Mouse (Mus musculus): ENCODE data around the gene Cnr2.

The Cnr2 gene

DNA sequence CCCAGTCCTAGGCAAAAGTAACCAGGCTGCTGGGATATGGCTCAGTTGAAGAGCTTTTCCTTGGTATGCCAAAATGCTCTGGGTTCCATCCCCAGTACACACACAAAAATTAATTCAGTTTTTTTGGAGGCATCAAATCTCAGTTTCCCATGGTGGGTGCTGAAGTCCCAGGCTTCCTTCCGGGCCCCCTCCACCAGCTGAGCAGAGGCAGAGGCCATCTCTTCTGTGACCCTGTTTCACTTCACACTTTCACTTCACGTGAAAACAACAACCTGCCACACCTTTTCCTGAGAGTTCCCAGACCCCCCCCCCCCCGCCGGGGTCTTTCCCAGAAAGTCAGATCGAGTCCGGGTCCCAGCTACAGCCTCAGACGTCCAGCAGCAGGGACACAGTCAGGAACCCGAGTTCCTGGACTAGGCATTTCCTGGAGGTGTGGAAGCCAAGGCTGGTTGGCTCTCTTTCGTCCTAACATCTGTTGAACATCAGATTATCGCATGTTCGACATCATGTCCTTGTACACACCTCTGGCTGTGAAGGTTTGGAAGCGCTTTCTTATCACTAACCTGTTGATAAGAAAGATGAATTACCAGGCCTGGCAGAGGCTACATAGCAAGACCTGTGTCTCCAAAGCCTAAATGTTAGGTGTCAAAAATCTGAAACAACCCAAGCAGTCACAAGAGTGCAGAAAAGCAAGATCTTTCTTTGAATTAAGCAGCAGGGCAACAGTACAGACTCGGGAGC is 14.3 kb downstream of the Cnr2 start:
- no peak for DNase-seq

DNA sequence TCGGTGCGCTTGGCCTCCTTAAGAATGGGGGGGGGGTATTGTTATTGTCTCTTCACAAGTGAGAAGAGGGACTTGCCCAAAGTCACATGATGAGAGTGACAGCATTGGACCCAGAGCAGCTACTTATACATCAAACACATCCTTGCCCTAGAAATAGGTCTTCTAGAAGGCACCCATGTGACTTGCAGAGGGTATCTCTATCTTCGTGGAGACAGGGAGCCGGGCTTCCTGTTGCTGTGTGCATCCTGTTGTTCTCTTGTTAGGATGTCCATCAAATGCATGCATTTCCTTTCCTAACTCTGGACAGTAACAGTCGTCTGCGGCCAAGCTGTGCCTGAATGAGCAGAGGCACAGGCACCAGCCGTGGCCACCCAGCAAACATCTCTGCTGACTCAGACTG is 16.3 kb downstream of the Cnr2 start:
- no peak for DNase-seq

DNA sequence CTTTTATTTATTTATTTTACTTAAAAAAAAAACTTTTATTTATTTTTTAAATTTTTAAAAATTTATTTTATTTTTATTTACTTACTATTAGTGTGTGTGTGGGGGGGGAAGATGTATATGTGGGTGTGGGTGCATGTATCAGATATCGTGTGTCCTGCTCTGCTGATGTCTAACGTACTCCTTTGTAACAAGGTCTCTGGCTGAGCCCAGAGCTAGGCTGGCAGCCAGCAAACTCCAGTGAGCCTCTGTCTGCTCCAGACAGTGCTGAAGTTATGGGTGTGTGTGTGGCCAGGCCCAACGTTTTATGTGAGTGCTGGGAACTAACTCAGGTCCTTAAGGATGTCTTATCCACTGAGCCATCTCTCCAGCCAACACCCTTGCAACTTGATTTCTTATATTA is 17.0 kb downstream of the Cnr2 start:
- DNase-seq, result no peak

DNA sequence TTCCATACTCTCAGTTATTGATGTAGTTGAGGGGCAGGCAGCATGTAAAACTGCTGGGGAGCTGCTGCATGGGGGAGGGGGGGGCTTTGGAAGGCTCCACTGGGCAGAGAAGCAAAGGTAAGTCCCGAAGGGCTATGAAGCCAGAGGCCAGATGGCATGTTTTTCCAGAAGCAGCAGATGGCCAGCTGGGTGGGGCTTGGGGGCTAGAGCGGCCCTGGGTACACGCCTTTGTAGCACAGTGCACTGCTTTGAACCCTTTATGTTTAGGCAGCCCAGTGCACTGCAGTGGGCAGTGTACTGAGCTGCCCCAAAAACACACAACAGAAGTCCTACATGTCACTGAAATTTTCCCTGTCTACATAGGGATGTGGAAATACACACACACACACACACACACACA is 17.6 kb downstream of the Cnr2 start:
- DNase-seq, result no peak

DNA sequence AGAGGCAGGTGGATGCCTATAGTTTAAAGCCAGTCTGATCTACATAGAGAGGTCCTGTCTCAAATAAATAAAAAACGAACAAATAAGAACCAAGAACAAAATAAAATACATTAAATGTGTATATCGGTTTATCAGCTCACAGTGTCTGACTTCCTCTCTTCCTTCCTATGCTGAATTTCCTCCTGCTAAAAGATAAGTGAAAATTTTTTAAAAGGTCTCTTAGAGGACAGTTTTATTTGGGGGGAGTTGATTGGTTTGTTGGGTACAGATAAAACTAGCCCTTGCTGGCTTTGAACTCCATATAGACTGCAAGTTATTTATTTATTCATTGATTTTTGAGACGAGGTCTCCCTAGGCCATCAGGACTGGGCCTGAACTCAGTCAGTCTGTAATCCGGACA is 18.2 kb downstream of the Cnr2 start:
- DNase-seq, result no peak

DNA sequence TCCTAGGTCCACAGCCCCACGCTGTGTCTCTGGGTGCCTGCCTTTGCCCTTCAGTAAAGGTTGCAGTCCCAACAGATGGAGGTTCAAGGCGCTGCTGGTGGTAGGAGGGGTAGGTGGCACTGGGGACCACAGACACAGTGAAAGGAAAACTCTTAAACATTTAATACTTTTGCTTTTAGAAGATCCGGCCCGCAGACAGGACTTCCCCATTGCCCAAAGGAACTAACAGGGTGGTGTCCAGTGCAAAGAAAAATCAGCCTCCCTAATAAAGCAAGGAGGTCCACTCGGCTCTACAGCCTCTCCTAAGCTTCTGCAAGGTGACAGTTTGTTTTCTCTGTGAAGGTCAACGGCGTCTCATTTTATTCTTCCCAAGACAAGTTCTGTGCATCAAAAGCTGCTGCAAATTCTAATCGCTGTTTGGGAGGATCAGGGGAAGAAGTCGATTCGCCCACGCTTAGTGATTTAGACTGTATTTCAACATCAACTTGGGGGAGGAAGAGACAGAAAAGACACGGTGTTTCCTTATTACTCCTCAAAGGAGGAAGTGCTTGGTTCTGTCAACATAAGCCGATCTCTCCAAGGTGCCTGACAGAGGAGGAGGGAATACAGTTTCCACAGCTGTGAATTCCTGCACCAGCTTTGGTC is 23.6 kb downstream of the Cnr2 start:
- DNase-seq, result no peak

DNA sequence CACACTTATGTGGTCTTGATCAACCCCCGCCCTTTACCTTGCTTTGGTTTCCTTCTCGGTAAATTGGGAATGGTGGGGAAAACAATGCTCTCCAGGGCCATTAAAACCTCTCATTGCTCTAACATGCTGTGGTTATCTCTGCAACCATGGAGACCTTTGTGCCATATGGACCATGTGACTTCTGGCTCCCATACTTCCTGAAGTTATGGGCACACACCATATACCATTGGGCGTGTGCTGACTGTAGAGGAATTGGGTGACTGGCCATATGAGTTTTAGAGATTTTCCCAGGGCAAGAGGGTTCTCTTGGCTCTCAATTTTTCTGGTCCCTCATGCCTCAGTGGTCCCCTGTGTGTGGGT is 24.1 kb downstream of the Cnr2 start:
- DNase-seq, result no peak

DNA sequence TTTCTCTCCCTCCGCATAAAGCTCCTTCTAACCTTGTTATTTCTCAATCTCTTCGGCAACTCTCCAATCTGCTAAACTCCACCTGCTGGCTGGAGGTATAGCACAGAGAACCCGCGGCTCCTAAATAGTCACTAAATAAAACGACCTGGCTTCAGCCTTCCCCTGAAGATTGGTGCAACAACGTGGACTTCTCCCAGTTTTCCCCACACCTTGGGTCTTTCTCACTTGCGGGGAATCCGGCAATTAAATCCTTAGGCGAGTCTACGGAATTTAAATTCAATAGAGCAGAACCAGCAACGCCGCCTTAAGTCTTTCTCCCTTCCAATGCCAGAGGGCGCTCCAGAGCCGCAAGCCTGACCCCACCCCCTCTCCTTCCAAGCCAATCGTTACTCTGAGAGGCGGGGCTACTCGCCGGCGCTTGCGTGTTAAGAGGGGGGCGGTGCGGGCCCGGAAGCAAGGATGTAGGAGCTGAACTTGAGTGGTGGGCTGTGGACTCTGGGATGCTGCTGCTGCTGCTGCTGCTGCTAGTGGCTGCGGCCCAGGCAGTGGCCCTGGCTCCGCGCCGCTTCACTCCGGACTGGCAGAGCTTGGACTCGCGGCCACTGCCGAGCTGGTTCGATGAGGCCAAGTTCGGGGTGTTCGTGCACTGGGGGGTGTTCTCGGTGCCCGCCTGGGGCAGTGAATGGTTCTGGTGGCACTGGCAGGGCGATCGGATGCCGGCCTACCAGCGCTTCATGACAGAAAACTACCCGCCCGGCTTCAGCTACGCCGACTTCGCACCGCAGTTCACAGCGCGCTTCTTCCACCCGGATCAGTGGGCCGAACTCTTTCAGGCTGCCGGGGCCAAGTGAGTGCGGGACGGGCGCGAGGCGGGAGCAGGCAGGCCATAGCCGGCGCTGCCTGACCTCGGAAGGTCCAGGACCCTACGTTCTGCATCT is 25.4 kb downstream of the Cnr2 start, which contains the start of gene Fuca1:
Gene Fuca1, plus strand, starts transcription at position 432 of the 938 bp plus-strand sequence.
- peak; percentile 98 for DNase-seq

DNA sequence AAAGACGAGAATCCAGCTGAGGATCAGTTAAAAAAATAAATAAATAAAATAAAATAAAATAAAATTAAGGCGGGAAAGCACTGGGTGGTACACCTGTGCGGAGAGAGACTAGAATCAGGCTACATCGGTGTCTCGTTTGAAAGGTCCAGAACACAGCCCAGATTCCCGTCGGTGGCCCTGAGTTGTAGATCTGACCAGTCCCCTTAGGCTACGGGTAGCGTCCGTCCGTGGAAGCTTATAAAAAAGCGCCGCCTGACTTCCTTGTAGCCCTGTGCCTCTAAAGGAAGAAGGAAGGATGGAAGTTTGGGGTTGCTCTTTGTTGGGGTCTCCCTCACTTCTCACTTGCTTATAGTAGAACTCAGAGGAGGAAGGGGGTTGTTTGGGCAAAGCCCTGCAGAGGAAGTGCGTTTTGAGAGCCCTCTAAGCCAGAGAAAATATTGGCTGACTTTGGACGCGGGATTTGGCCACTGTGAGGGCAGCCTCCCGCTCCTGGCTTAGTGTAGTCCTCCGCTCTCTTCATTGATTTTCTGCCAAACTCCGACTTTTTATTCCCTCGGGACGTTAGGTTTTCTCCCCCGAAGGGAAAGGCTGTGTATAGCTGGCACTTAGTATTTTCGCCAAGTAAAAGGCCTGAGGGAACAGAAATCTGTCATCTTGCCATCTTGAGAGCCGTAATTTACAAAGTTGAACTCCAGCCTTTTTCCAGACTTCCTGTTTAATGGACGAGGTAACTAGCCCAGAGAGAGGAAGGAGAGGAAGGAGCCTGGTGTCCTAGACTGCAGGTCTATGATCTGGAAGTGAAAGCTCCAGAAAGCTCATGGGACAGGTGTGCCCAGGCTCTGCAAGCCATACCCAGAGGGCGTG is 26.3 kb downstream of the Cnr2 start:
- no peak for DNase-seq

DNA sequence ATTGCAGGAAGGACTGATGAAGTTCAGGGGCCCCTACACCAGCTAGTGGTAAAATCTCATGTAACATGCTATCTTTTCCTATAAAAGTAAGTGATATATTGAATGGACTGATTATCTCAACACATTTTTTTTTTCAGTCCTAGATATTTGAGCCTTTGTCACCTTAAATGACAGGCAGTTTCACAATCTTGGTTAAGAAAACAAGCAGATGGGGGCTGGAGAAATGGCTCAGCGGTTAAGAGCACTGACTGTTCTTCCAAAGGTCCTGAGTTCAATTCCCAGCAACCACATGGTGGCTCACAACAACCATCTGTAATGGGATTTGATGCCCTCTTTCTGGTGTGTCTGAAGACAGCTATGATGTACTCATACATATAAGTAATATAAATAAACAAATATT is 27.0 kb downstream of the Cnr2 start:
- no peak for DNase-seq

DNA sequence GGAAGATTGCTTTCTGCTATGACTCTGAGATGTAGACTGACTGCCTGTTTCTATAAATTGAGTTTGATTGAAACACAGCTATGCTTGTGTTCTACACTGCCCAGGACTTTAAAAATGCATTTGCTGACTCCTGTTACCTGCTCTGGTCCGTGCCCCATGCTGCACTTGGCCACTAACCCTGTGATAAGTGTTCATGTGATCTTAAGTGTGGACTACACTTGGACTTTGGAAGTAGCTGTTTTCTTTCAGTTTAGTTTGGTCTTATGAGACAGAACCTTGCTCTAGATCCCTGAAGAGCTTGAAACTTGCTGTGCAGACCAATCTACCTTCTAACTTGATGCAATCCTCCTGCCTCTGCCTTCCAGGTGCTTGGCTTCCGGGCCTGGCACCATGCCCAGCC is 29.2 kb downstream of the Cnr2 start:
- DNase-seq, result no peak

DNA sequence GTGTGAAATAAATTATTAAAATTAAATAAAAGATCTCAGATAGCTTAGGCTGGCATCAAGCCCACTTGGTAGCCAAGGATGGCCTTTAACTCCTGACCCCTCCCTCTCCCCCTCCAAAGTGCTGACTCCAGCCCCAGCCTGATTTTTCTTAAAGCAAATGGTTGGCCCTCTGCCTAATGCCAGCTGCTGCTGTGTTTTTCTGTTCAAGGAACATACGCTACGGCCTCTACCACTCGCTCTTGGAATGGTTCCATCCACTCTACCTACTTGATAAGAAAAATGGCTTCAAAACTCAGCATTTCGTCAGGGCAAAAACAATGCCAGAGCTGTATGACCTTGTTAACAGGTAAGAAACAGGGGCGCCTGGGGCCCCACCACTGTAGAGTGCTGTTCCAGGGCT is 30.1 kb downstream of the Cnr2 start:
- DNase-seq, result no peak

DNA sequence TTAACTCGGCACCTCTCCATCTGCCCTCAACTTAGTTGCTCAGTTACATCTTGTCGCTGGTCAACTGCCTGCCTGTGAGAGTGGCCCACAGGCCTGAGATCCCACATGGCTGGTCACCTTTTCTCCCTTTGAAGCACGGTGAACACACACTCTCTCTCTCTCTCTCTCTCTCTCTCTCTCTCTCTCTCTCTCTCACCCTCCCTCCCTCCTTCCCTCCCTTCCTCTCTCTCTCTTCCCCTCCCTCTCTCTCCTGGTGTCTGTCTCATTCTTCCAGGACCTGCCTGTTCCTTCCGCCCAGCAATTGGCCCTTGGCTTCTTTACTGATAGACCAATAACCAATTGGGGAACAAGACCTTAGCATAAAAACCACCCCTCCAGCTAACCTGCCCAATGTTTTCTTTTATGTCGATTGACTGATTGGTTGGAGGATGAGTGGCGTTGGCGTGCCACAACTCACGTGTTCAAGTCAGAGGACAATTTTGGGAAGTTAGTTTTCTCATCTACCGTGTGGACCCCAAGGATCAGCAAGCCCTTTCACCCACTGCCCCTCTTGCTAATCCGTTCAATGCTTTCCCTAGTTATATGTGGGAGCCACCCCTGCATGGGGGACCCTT is 31.1 kb downstream of the Cnr2 start:
- DNase-seq, result no peak

DNA sequence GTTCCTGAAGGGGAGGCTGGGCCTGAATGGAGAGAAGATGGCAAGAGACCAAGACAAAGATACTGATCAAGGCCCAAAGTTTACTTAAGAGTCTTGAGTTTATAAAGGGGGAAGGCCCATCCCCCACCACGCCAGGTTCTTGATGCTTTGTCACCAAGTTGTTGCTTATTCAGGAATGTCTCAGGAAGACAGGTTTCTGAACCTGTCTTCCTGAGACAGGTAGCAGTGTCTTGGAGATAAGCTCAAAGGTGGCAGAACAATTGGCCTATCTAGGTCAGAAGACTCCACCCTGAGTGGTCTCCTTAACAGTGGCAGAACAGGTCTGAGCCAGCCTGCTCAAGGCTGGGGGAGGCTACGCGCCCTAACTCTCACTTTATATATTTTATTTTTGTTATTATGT is 31.7 kb downstream of the Cnr2 start:
- DNase-seq, result no peak

DNA sequence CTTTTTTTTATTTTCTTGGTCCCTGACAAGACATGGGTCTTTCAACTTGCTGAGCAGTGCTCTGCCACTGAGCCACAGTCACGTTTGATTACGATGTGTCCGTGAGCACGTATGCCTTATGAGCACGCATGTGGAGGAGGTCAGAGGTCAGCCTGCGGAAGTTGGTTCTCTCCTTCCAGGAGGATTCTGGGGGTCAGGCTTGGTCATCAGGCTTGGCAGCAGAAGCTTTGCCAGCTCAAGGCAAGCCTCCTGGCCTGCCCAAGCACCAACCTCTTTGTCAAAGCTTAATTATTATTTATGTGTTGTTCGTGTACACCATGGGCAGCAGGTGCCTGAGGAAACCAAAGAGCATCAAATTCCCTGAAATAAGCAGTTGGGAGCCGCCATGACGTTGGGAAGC is 33.2 kb downstream of the Cnr2 start:
- no peak for DNase-seq

DNA sequence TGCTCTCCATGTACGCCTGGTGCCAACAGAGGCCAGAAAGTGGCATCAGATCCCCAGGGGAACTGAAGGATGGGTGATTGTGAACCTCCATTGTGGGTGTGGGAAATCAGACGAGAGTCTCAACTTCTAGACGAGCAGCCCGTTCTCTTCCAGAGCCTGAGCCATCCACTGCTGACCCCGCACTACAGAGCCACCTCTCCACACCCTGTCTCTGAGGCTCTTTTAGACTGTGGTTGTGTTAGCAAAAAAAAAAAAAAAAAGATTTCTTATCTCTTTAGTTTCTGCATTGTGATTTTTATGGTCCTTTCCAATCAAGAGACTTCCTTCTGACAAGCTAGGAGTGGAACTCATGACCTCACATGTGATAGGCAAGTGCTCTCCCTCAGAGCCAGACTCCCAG is 34.2 kb downstream of the Cnr2 start:
- DNase-seq, result no peak

DNA sequence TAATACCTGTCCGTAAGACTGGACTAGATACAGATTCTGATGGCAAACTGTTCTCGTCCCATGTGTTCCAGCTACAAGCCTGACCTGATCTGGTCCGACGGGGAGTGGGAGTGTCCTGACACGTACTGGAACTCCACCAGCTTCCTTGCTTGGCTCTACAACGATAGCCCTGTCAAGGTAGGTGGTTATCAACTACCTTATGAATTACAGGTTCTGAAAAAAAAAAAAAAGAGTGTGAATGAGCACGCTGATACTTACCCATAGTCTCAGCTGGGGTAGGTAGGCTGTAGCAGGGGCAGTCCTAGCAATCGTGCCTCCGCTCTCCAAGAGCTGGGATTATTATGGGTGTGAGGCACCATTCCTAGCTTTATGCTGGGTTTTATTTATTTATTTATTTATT is 34.6 kb downstream of the Cnr2 start:
- DNase-seq, result no peak

DNA sequence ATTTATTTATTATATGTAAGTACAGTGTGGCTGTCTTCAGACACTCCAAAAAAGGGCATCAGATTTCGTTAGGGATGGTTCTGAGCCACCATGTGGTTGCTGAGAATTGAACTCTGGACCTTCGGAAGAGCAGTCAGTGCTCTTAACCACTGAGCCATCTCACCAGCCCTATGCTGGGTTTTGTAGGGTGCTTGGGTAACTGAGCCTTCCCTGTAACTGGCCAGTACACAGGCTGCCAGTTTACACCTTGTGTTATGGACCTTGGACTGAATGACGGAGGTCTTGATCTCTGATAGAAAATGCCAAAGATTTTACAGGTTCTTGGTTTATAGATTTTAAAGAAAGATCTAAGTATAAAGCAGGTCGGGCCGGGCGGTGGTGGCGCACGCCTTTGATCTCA is 35.0 kb downstream of the Cnr2 start:
- no peak for DNase-seq

DNA sequence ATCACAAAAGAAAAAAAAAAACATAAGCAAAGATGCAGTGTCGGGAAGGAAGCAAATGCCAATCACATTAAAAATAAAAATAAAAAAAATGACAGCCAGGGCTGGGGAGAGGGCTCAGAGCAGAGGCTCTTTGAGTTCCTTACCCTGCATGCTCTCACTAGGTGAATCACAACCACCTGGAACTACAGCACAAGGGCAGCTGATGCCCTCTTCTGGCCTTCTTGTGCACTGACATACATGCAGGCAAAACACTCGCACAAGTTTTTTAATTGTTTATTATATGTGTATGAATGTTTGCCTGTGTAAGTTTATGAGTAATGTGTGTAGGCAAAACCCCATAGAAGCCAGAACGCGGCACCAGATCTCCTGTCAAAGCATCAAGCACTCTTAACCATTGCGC is 36.6 kb downstream of the Cnr2 start:
- DNase-seq, result peak; percentile 56

DNA sequence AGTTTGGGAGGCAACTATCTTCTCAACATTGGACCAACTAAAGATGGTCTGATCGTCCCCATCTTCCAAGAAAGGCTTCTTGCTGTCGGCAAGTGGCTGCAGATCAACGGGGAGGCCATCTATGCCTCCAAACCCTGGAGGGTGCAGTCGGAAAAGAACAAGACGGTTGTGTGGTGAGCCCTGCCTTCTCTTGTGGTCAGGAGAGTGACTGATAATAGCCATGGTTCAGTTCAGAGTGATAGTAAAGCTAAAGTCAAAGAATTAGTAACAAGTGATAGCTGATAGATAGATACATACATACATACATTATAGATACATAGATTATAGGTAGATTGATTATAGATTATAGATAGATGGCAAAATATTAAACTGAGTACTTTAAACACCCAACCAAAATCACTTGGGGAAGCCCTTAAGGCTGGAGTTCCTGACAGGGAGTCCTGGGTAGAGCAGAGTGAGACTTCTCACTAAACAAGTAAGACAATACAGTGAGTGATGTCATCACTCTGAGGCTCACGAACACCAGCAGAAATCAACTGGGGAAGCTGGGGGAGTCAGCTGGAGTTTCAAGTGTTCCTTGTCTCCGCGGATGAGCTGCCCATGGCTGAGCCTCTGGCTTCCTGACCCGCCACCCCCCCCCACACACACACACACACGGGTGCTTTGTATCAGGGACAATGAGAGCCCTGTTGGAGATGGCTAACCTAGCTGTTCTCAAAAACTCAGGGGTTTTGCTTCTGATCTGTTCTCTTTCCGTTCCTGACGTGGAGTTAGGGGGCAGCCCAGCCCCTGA is 39.7 kb downstream of the Cnr2 start:
- no peak for DNase-seq

DNA sequence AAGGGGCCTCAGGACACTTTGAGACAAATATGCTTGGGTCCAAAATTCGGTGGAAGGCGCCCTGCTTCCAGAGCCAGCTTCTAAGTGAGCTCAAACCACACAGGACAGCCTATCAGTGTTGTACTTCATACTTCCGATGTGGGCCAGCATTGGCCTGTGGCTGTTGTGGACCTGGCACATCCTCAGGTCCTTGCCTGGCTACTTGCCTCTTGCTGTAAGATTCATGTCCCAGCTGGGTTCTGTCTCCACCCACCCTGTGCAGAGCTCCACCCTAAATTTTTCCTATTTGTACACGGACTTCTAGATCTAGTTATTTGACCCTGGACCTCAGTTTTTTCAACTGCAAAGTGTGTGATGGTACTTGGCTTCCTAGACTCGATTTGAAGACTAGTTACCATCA is 40.3 kb downstream of the Cnr2 start:
- DNase-seq, result no peak

DNA sequence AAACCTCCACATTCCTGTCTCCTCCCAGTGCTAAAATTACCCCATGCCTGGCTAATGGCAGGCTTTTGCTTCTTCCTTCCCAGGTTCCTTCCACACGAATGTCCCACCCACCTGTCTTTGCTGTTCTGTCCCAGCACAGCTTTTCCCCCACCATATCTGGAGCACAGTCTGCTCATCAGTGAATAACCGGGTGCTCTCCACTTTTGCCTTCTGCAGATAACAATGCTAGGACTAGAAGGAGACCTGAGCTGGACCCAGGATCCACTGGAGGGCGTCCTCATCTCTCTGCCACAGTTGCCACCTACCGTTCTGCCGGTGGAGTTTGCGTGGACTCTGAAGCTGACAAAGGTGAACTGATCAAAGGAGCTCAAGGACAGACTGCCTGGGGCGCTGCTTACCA is 43.7 kb downstream of the Cnr2 start:
- no peak for DNase-seq
